Mouse (Mus musculus) CH12.LX (cell line): Measurements from ENCODE around the gene Gtse1. TPM values are rescaled to one million over a fixed set of nuclear protein-coding genes. Genes with fewer than 3 reads are reported as not detected.

ENCODE experiments used
- DNase-seq: peaks from one replicate; pipeline ENCODE4 v3.0.0-alpha.2; 2013; ENCODE audit errors: extremely low read depth
- H3K27ac ChIP-seq: 2 replicates; pipeline ENCODE4 v1.5.1; 2012; ENCODE audit warnings: low read depth, mild to moderate bottlenecking, control low read depth, moderate library complexity; ENCODE audit not compliant: insufficient read depth
- H3K27me3 ChIP-seq: replicated peaks from 2 replicates; pipeline ENCODE3; 2012; ENCODE audit warnings: inconsistent platforms
- H3K36me3 ChIP-seq, 2 experiments: replicated peaks in 1 of 2; 2 replicates each; pipeline versions ENCODE3 to v1.6.1; 2012; ENCODE audit warnings: inconsistent platforms in 1 of 2, low read length in 1 of 2, mild to moderate bottlenecking in 1 of 2, mixed read lengths in 1 of 2, moderate library complexity in 1 of 2; ENCODE audit not compliant: control insufficient read depth in 1 of 2, insufficient read depth in 1 of 2
- H3K4me1 ChIP-seq, 2 experiments: 2 replicates each; pipeline ENCODE4 v1.6.1; 2012; ENCODE audit warnings: inconsistent platforms in 1 of 2, moderate library complexity in 1 of 2; ENCODE audit not compliant: insufficient read depth in 2 of 2, control insufficient read depth in 1 of 2
- H3K4me2 ChIP-seq: 2 replicates; pipeline ENCODE4 v1.6.1; 2012; ENCODE audit warnings: low read depth, mild to moderate bottlenecking, control low read depth; ENCODE audit not compliant: poor library complexity, insufficient read depth, severe bottlenecking
- H3K4me3 ChIP-seq, 3 experiments: fragments of 150-350 bp in 1 of 3; sonication (generic) in 1 of 3; replicated peaks in 1 of 3; 2 replicates each; pipeline versions ENCODE3 to v1.5.1; 2011 to 2012; ENCODE audit warnings: low read depth in 2 of 3, low read length in 2 of 3, mild to moderate bottlenecking in 2 of 3, moderate library complexity in 2 of 3, control low read depth in 1 of 3, improper control_type of control experiment in 1 of 3, inconsistent platforms in 1 of 3, mixed read lengths in 1 of 3; ENCODE audit not compliant: poor library complexity in 1 of 3
- H3K79me2 ChIP-seq: replicated peaks from 2 replicates; pipeline ENCODE4 v1.6.1; 2012; ENCODE audit warnings: mild to moderate bottlenecking, moderate library complexity; ENCODE audit not compliant: control insufficient read depth, poor library complexity, insufficient read depth, severe bottlenecking; ENCODE audit errors: extremely low read depth
- H3K9ac ChIP-seq: 2 replicates; pipeline ENCODE4 v1.6.1; 2012; ENCODE audit warnings: low read depth, mild to moderate bottlenecking, control low read depth, moderate library complexity; ENCODE audit not compliant: insufficient read depth
- H3K9me3 ChIP-seq: replicated peaks from 2 replicates; pipeline ENCODE3; 2012; ENCODE audit warnings: low read length, inconsistent platforms, mixed read lengths
- BHLHE40 ChIP-seq: IDR thresholded peaks from 2 replicates; pipeline ENCODE4 v1.6.1; 2011; ENCODE audit warnings: mild to moderate bottlenecking, low read depth, low read length, improper control_type of control experiment
- CHD1 ChIP-seq: IDR thresholded peaks from 2 replicates; pipeline ENCODE4 v1.6.1; 2012; ENCODE audit warnings: low read depth, low read length, improper control_type of control experiment, inconsistent platforms
- CTCF ChIP-seq, 2 experiments: IDR thresholded peaks in 1 of 2; conservative IDR thresholded peaks in 1 of 2; 2 replicates each; pipeline ENCODE4 v1.5.1; 2011 to 2012; ENCODE audit warnings: low read depth in 2 of 2, low read length in 2 of 2, improper control_type of control experiment in 1 of 2, inconsistent platforms in 1 of 2, mild to moderate bottlenecking in 1 of 2, moderate library complexity in 1 of 2
- E2F4 ChIP-seq: IDR thresholded peaks from 2 replicates; pipeline ENCODE4 v1.6.1; 2011; ENCODE audit warnings: low read depth, low read length, improper control_type of control experiment; ENCODE audit not compliant: insufficient replicate concordance
- ELF1 ChIP-seq: IDR thresholded peaks from 2 replicates; pipeline ENCODE4 v1.6.1; 2014; ENCODE audit warnings: low read depth, mild to moderate bottlenecking, inconsistent platforms, low read length, improper control_type of control experiment
- GABPA ChIP-seq: IDR thresholded peaks from 2 replicates; pipeline ENCODE4 v1.6.1; 2012; ENCODE audit warnings: low read depth, low read length, improper control_type of control experiment, inconsistent platforms; ENCODE audit not compliant: insufficient replicate concordance
- HCFC1 ChIP-seq: IDR thresholded peaks from 2 replicates; pipeline ENCODE4 v1.6.1; 2012; ENCODE audit warnings: low read depth, mild to moderate bottlenecking, inconsistent platforms, low read length, improper control_type of control experiment
- JUN ChIP-seq: IDR thresholded peaks from 2 replicates; pipeline ENCODE4 v1.6.1; 2011; ENCODE audit warnings: low read depth, mild to moderate bottlenecking, low read length, improper control_type of control experiment, moderate library complexity; ENCODE audit not compliant: insufficient read depth
- KAT2A ChIP-seq: IDR thresholded peaks from 2 replicates; pipeline ENCODE4 v1.6.1; 2012; ENCODE audit warnings: low read length, improper control_type of control experiment, inconsistent platforms; ENCODE audit not compliant: insufficient replicate concordance
- MAX ChIP-seq: IDR thresholded peaks from 2 replicates; pipeline ENCODE4 v1.6.1; 2011; ENCODE audit warnings: low read length, improper control_type of control experiment
- MAZ ChIP-seq: IDR thresholded peaks from 2 replicates; pipeline ENCODE4 v1.6.1; 2012; ENCODE audit warnings: low read depth, mild to moderate bottlenecking, inconsistent platforms, low read length, improper control_type of control experiment, moderate library complexity
- MXI1 ChIP-seq: IDR thresholded peaks from 2 replicates; pipeline ENCODE4 v1.6.1; 2011; ENCODE audit warnings: mild to moderate bottlenecking, low read depth, low read length, improper control_type of control experiment
- PAX5 ChIP-seq: IDR thresholded peaks from 2 replicates; pipeline ENCODE4 v1.6.1; 2012; ENCODE audit warnings: low read length, inconsistent platforms, mixed read lengths
- POLR2A ChIP-seq: IDR thresholded peaks from 2 replicates; pipeline ENCODE4 v1.6.1; 2011; ENCODE audit warnings: low read depth, mild to moderate bottlenecking, improper control_type of control experiment, low read length
- POLR2AphosphoS2 ChIP-seq: IDR thresholded peaks from 2 replicates; pipeline ENCODE4 v1.6.1; 2011; ENCODE audit warnings: low read depth, low read length, improper control_type of control experiment
- RAD21 ChIP-seq: IDR thresholded peaks from 2 replicates; pipeline ENCODE4 v1.6.1; 2011; ENCODE audit warnings: low read depth, mild to moderate bottlenecking, low read length, improper control_type of control experiment, moderate library complexity
- RCOR1 ChIP-seq: conservative IDR thresholded peaks from 2 replicates; pipeline ENCODE4 v1.6.1; 2012; ENCODE audit warnings: low read depth, mild to moderate bottlenecking, inconsistent platforms, low read length, improper control_type of control experiment
- SIN3A ChIP-seq: IDR thresholded peaks from 2 replicates; pipeline ENCODE4 v1.6.1; 2012; ENCODE audit warnings: low read length, improper control_type of control experiment, inconsistent platforms
- SMC3 ChIP-seq: IDR thresholded peaks from 2 replicates; pipeline ENCODE4 v1.6.1; 2011; ENCODE audit warnings: low read depth, low read length, improper control_type of control experiment
- TBP ChIP-seq: conservative IDR thresholded peaks from 2 replicates; pipeline ENCODE4 v1.6.1; 2011; ENCODE audit warnings: low read depth, low read length, improper control_type of control experiment
- UBTF ChIP-seq: IDR thresholded peaks from 2 replicates; pipeline ENCODE4 v1.6.1; 2012; ENCODE audit warnings: low read depth, mild to moderate bottlenecking, inconsistent platforms, low read length, improper control_type of control experiment, moderate library complexity
- ZC3H11A ChIP-seq: IDR thresholded peaks from 2 replicates; pipeline ENCODE4 v1.6.1; 2012; ENCODE audit warnings: low read depth, mild to moderate bottlenecking, inconsistent platforms, low read length, improper control_type of control experiment
- ZMIZ1 ChIP-seq: IDR thresholded peaks from 2 replicates; pipeline ENCODE4 v1.6.1; 2012; ENCODE audit warnings: low read depth, mild to moderate bottlenecking, inconsistent platforms, low read length, improper control_type of control experiment
- ZNF384 ChIP-seq: IDR thresholded peaks from 2 replicates; pipeline ENCODE4 v1.6.1; 2012; ENCODE audit warnings: low read depth, low read length, improper control_type of control experiment, inconsistent platforms
- dilution Hi-C: fragments of 300-500 bp; cut with MboI; formaldehyde crosslinking; loops from 2 replicates; pipeline ENCODE4 v1.14.3; 2020; ENCODE audit warnings: low sequenced_read_pairs; ENCODE audit not compliant: extremely low pct_unique_long_range_greater_than_20kb, extremely low pct_ligation_motif_present
- in situ Hi-C: fragments of 300-500 bp; cut with MboI; formaldehyde crosslinking; loops from 3 replicates; pipeline ENCODE4 v1.14.3; 2019; ENCODE audit warnings: low sequenced_read_pairs, low pct_ligation_motif_present, low pct_unique_long_range_greater_than_20kb, mixed read lengths
- polyA plus RNA-seq: library from polyadenylated mRNA; unstranded; fragments of >175 nt; gene quantifications from 2 replicates; pipeline ENCODE4 v1.2.1, GENCODE M21; 2012; ENCODE audit warnings: low read depth; ENCODE audit not compliant: insufficient read length
- total RNA-seq, 2 experiments: library from RNA; depleted of rRNA; stranded (reverse); fragments of 300-350 nt in 1 of 2; fragments of >200 nt in 1 of 2; gene quantifications; 2 replicates each; pipeline ENCODE4 v1.2.3; 2012 to 2014

Gtse1 gene
- total and polyA plus RNA-seq, 3 experiments, result 32.8 to 40.1 (median 37.4) TPM

GRCm38 (mm10) chr15:85896284-85896683, 36.7 kb downstream of the Gtse1 start:
- in situ Hi-C loops, result no loop called here

GRCm38 (mm10) chr15:85897113-85897512, 37.6 kb downstream of the Gtse1 start:
- H3K4me3 ChIP-seq, result no peak overlapping the region
- H3K4me1 ChIP-seq, result peaks cover 0 to 12% of the 10 kb centered on the region in 2 experiments; a peak in 2 of 4 replicates
- in situ Hi-C loops, result no loop called here
- dilution Hi-C loops, result no loop called here
- H3K27me3 ChIP-seq, result no peaks in the 10 kb centered on the region
- peaks cover 51 to 87% of the 10 kb centered on the region in 2 experiments for H3K36me3 ChIP-seq
- no peaks in the 10 kb centered on the region for H3K9me3 ChIP-seq
- H3K9ac ChIP-seq, result no peak overlapping the region
- H3K27ac ChIP-seq, result no peak overlapping the region
- no peak for DNase-seq
- TF ChIP-seq TBP (no peak), ELF1 (no peak)
- H3K4me2 ChIP-seq, result no peak overlapping the region
- no peaks in the 10 kb centered on the region for H3K79me2 ChIP-seq

More at GRCm38 (mm10) chr15:85896284-85896683, 36.7 kb downstream of the Gtse1 start:
- DNase-seq, result peak; percentile 70
- Histone ChIP-seq H3K79me2 (no peaks in the 10 kb centered on the region), H3K9ac (no peak overlapping the region), H3K4me3 (no peak overlapping the region), H3K4me2 (no peak overlapping the region), H3K27ac (no peak overlapping the region), H3K27me3 (no peaks in the 10 kb centered on the region), H3K9me3 (no peaks in the 10 kb centered on the region), H3K36me3 (peaks cover 58 to 94% of the 10 kb centered on the region in 2 experiments), H3K4me1 (peaks cover 0 to 10% of the 10 kb centered on the region in 2 experiments; a peak in 2 of 4 replicates)
- TF ChIP-seq TBP (no peak), SMC3 (peak; percentile 89), ZC3H11A (peak; percentile 25; the same call in 1 of the 2 replicates), MAX (no peak; the same call in 1 of the 2 replicates), MAZ (0 out of 2 replicates have a peak, but pooled peaks have one; percentile 24), CTCF (conservative IDR thresholded peaks at IDR 0.05 in 1 of 2, IDR thresholded peaks at IDR 0.05 in 1 of 2; ENCODE audit: low read depth in 2 of 2, low read length in 2 of 2) (peak; percentile 91 to 92), E2F4 (no peak), RCOR1 (no peak), MXI1 (no peak), RAD21 (peak; percentile 82), ELF1 (no peak), BHLHE40 (peak; percentile 84), POLR2AphosphoS2 (no peak)
- dilution Hi-C loops, result no loop called here

DNA sequence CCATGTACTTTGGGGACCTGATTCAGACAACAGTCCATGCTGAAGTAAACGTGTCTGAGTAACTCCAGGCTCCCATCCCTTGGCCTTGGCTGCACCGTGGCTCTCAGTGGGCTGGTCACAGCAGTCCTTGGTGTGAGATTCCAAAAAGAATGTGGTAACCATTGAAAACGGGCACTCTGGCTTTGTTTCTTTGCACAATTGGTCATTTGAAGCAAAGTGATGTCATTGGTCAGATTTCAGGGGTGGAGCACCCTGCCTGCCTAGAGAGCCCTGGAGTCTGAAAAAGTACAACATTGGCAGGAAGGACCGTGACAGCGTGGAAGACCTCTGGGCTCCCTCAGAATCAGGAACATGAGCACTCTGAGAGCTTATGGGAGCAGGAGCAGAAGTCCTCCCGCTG, 39.9 kb downstream of the Gtse1 start:
- dilution Hi-C loops (no loop called here), in situ Hi-C loops (no loop called here)
- Histone ChIP-seq H3K9me3 (no peaks in the 10 kb centered on the region), H3K27ac (no peak overlapping the region), H3K9ac (no peak overlapping the region), H3K4me1 (peaks cover 0 to 20% of the 10 kb centered on the region in 2 experiments; a peak in 2 of 4 replicates), H3K4me3 (no peak overlapping the region), H3K27me3 (no peaks in the 10 kb centered on the region), H3K36me3 (peaks cover 32 to 64% of the 10 kb centered on the region in 2 experiments), H3K4me2 (no peak overlapping the region), H3K79me2 (no peaks in the 10 kb centered on the region)
- TF ChIP-seq POLR2AphosphoS2, result no peak
- TF ChIP-seq ZMIZ1, result no peak
- TF ChIP-seq GABPA, result no peak
- TF ChIP-seq BHLHE40, result no peak
- TF ChIP-seq KAT2A, result no peak
- TF ChIP-seq TBP, result no peak
- no peak for TF ChIP-seq CHD1
- TF ChIP-seq JUN, result no peak
- TF ChIP-seq UBTF, result no peak
- TF ChIP-seq ZNF384, result no peak
- TF ChIP-seq SMC3, result no peak
- TF ChIP-seq RCOR1, result no peak
- TF ChIP-seq POLR2A, result no peak
- TF ChIP-seq MAZ, result no peak
- no peak for TF ChIP-seq MAX
- no peak for TF ChIP-seq SIN3A
- no peak for TF ChIP-seq HCFC1
- TF ChIP-seq E2F4, result no peak
- TF ChIP-seq PAX5, result no peak
- DNase-seq, result no peak
